Mouse (Mus musculus) liver, embryonic 14.5 days (tissue): ENCODE measurements around the gene Pex26.

Experiments
- CTCF ChIP-seq: IDR thresholded peaks from 2 replicates; pipeline ENCODE4 v1.5.1; 2016; ENCODE audit warnings: antibody characterized with exemption, low read depth, control low read depth
- EP300 ChIP-seq: IDR thresholded peaks from 2 replicates; pipeline ENCODE4 v1.6.1; 2016; ENCODE audit warnings: antibody characterized with exemption, low read depth

DNA sequence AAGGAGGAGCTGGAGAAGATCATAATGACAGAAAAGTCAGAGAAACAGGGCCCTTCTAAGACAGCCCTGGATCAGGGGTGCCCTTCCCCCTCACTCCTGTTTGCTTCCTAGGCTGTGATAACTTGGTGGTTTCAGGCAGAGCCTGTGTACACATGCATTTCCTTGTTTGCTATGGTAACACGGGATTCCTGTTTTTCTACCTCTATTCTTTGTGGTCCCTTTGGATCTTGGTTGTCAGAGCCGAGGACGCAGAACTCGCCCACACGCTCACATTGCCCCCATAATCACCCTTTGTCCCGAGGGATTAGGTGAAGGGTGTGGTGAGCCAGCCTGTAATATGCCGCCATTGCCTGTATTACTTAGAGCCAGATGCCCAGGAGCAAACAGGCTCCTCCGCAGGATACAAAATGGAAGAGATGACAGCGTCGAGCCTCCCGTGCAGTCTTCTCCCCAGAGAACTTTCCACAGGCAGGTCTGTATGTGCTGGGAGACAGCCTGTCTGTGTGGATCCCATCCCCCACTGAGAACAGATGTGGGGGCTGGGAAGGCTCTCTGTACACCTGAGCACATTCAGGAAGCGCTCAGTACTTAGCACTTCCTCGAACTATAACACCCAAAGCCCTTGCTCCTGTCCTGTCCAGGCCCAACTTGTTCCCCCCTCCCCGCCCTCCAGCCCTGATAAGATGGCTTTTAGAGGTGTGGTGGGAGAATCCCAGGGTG lies 7.3 kb upstream of the Pex26 start:
- TF ChIP-seq CTCF (no peak), EP300 (no peak)
